Mouse (Mus musculus): ENCODE data around the gene Swi5. TPM values are rescaled to one million over a fixed set of nuclear protein-coding genes. Genes with fewer than 3 reads are reported as not detected.
"Not testable (repeated sequence)": the region's sequence is repeated elsewhere in the genome, so short reads cannot be mapped to it uniquely, and the experiment has no call there.

Gene Swi5
- polyA plus RNA-seq, 1 experiment from 2014 or later = 462 TPM

- 86% methylated on average over 16 of the region's 16 CpGs for WGBS
- H3K4me3 ChIP-seq (replicated peaks) = no peak overlapping the region
- H3K27me3 ChIP-seq = no peaks in the 10 kb centered on the region
- peaks cover 46% of the 10 kb centered on the region for H3K4me1 ChIP-seq
- no peak overlapping the region for H3K4me2 ChIP-seq (replicated peaks)
- H3K27ac ChIP-seq (replicated peaks) = no peak overlapping the region
- no peak for ATAC-seq (ENCODE audit: insufficient number of reproducible peaks, low FRiP score, low TSS enrichment, low read depth)
- no peak overlapping the region for H3K9ac ChIP-seq
- no peaks in the 10 kb centered on the region for H3K9me3 ChIP-seq (replicated peaks)
- peaks cover 62% of the 10 kb centered on the region for H3K36me3 ChIP-seq
Observed at GRCm38 (mm10) chr2:32308870-32309568, 21.1 kb upstream of the Swi5 start.

GRCm38 (mm10) chr2:32307941-32308760, 20.3 kb upstream of the Swi5 start:
- peaks cover 46% of the 10 kb centered on the region for H3K4me1 ChIP-seq
- peaks cover 71% of the 10 kb centered on the region for H3K36me3 ChIP-seq
- no peak overlapping the region for H3K27ac ChIP-seq (replicated peaks)
- no peak overlapping the region for H3K9ac ChIP-seq
- WGBS = 48% methylated on average over 8 of the region's 8 CpGs
- no peaks in the 10 kb centered on the region for H3K9me3 ChIP-seq (replicated peaks)
- H3K4me3 ChIP-seq (replicated peaks) = no peak overlapping the region
- no peak for ATAC-seq (ENCODE audit: insufficient number of reproducible peaks, low FRiP score, low TSS enrichment, low read depth)
- H3K27me3 ChIP-seq = no peaks in the 10 kb centered on the region
- H3K4me2 ChIP-seq (replicated peaks) = no peak overlapping the region

GRCm38 (mm10) chr2:32307247-32307798, 19.4 kb upstream of the Swi5 start:
- H3K9ac ChIP-seq = no peak overlapping the region
- H3K27me3 ChIP-seq = no peaks in the 10 kb centered on the region
- H3K4me2 ChIP-seq (replicated peaks) = no peak overlapping the region
- no peak overlapping the region for H3K27ac ChIP-seq (replicated peaks)
- peaks cover 40% of the 10 kb centered on the region for H3K4me1 ChIP-seq
- no peaks in the 10 kb centered on the region for H3K9me3 ChIP-seq (replicated peaks)
- H3K36me3 ChIP-seq = peaks cover 79% of the 10 kb centered on the region
- WGBS = 83% methylated on average over 6 of the region's 6 CpGs
- H3K4me3 ChIP-seq (replicated peaks) = no peak overlapping the region
- no peak for ATAC-seq (ENCODE audit: insufficient number of reproducible peaks, low FRiP score, low TSS enrichment, low read depth)

- no peak for ATAC-seq (ENCODE audit: insufficient number of reproducible peaks, low FRiP score, low TSS enrichment, low read depth)
- H3K36me3 ChIP-seq = peaks cover 90% of the 10 kb centered on the region
Observed at GRCm38 (mm10) chr2:32306176-32306575, 18.3 kb upstream of the Swi5 start.

GRCm38 (mm10) chr2:32305668-32306067, 17.8 kb upstream of the Swi5 start:
- Histone ChIP-seq H3K27ac (replicated peaks) (no peak overlapping the region), H3K9ac (no peak overlapping the region)
- WGBS = 88% methylated on average over 5 of the region's 5 CpGs

More at GRCm38 (mm10) chr2:32306176-32306575, 18.3 kb upstream of the Swi5 start:
- H3K27ac ChIP-seq (replicated peaks) = no peak overlapping the region
- H3K4me3 ChIP-seq (replicated peaks) = no peak overlapping the region
- H3K9ac ChIP-seq = no peak overlapping the region
- peaks cover 30% of the 10 kb centered on the region for H3K4me1 ChIP-seq
- H3K4me2 ChIP-seq (replicated peaks) = no peak overlapping the region
- no peaks in the 10 kb centered on the region for H3K27me3 ChIP-seq
- 80% methylated on average over 9 of the region's 9 CpGs for WGBS
- H3K9me3 ChIP-seq (replicated peaks) = no peaks in the 10 kb centered on the region

GRCm38 (mm10) chr2:32304145-32304832, 16.4 kb upstream of the Swi5 start:
- H3K4me2 ChIP-seq (replicated peaks) = no peak overlapping the region
- no peak overlapping the region for H3K4me3 ChIP-seq (replicated peaks)
- peaks cover 11% of the 10 kb centered on the region; the same call in 1 of the 2 replicates for H3K4me1 ChIP-seq
- no peaks in the 10 kb centered on the region for H3K9me3 ChIP-seq (replicated peaks)
- ATAC-seq (ENCODE audit: insufficient number of reproducible peaks, low FRiP score, low TSS enrichment, low read depth) = 0 out of 2 replicates have a peak, but pooled peaks have one; percentile 17
- H3K36me3 ChIP-seq = peaks cover 99% of the 10 kb centered on the region
- no peak overlapping the region for H3K9ac ChIP-seq
- WGBS = 56% methylated on average over 8 of the region's 8 CpGs
- no peaks in the 10 kb centered on the region for H3K27me3 ChIP-seq
- H3K27ac ChIP-seq (replicated peaks) = no peak overlapping the region

More at GRCm38 (mm10) chr2:32305668-32306067, 17.8 kb upstream of the Swi5 start:
- H3K27me3 ChIP-seq = no peaks in the 10 kb centered on the region
- ATAC-seq (ENCODE audit: insufficient number of reproducible peaks, low FRiP score, low TSS enrichment, low read depth) = no peak
- no peak overlapping the region for H3K4me3 ChIP-seq (replicated peaks)
- peaks cover 96% of the 10 kb centered on the region for H3K36me3 ChIP-seq
- H3K9me3 ChIP-seq (replicated peaks) = no peaks in the 10 kb centered on the region
- peaks cover 25% of the 10 kb centered on the region for H3K4me1 ChIP-seq
- no peak overlapping the region for H3K4me2 ChIP-seq (replicated peaks)

- WGBS = 91% methylated on average over 10 of the region's 10 CpGs
- H3K4me2 ChIP-seq (replicated peaks) = no peak overlapping the region
Observed at GRCm38 (mm10) chr2:32302952-32303351, 15.1 kb upstream of the Swi5 start.

GRCm38 (mm10) chr2:32299469-32299868, 11.6 kb upstream of the Swi5 start:
- Histone ChIP-seq H3K4me2 (replicated peaks) (no peak overlapping the region), H3K4me1 (0 out of 2 replicates have a peak, but pooled peaks cover under 1% of the 10 kb centered on the region), H3K4me3 (replicated peaks) (no peak overlapping the region), H3K27me3 (no peaks in the 10 kb centered on the region), H3K9me3 (replicated peaks) (no peaks in the 10 kb centered on the region), H3K9ac (no peak overlapping the region), H3K36me3 (peaks cover 88% of the 10 kb centered on the region), H3K27ac (replicated peaks) (no peak overlapping the region)
- ATAC-seq (ENCODE audit: insufficient number of reproducible peaks, low FRiP score, low TSS enrichment, low read depth) = no peak
- 81% methylated on average over 4 of the region's 4 CpGs for WGBS

More at GRCm38 (mm10) chr2:32302952-32303351, 15.1 kb upstream of the Swi5 start:
- Histone ChIP-seq H3K4me3 (replicated peaks) (no peak overlapping the region), H3K9me3 (replicated peaks) (no peaks in the 10 kb centered on the region), H3K9ac (no peak overlapping the region), H3K27me3 (no peaks in the 10 kb centered on the region), H3K4me1 (peaks cover 4% of the 10 kb centered on the region; the same call in 1 of the 2 replicates), H3K27ac (replicated peaks) (no peak overlapping the region), H3K36me3 (peaks cover 99% of the 10 kb centered on the region)
- no peak for ATAC-seq (ENCODE audit: insufficient number of reproducible peaks, low FRiP score, low TSS enrichment, low read depth)

GRCm38 (mm10) chr2:32295842-32296241, 8.0 kb upstream of the Swi5 start:
- not testable (repeated sequence) for H3K9me3 ChIP-seq (replicated peaks); H3K4me1 ChIP-seq; ATAC-seq (ENCODE audit: insufficient number of reproducible peaks, low FRiP score, low TSS enrichment, low read depth); H3K4me3 ChIP-seq (replicated peaks); H3K9ac ChIP-seq; H3K27me3 ChIP-seq; H3K4me2 ChIP-seq (replicated peaks)
- peak overlapping the region; percentile 48; the same call in 1 of the 2 replicates for H3K27ac ChIP-seq (replicated peaks)
- 95% methylated on average over 2 of the region's 2 CpGs for WGBS
- peaks cover 72% of the 10 kb centered on the region for H3K36me3 ChIP-seq

GRCm38 (mm10) chr2:32295285-32295684, 7.4 kb upstream of the Swi5 start:
- Histone ChIP-seq H3K36me3 (peaks cover 68% of the 10 kb centered on the region), H3K4me2 (replicated peaks) (no peak overlapping the region), H3K9ac (no peak overlapping the region), H3K27me3 (no peaks in the 10 kb centered on the region), H3K4me3 (replicated peaks) (no peak overlapping the region), H3K9me3 (replicated peaks) (no peaks in the 10 kb centered on the region), H3K4me1 (peaks cover 11% of the 10 kb centered on the region), H3K27ac (replicated peaks) (0 out of 2 replicates have a peak overlapping the region, but pooled peaks have one; percentile 48)
- ATAC-seq (ENCODE audit: insufficient number of reproducible peaks, low FRiP score, low TSS enrichment, low read depth) = no peak
- WGBS = 70% methylated on average over 3 of the region's 3 CpGs

GRCm38 (mm10) chr2:32294348-32294747, 6.5 kb upstream of the Swi5 start:
- Histone ChIP-seq H3K36me3 (peaks cover 58% of the 10 kb centered on the region), H3K4me1 (peaks cover 16% of the 10 kb centered on the region), H3K9ac (no peak overlapping the region), H3K4me2 (replicated peaks) (no peak overlapping the region), H3K9me3 (replicated peaks) (no peaks in the 10 kb centered on the region), H3K27me3 (no peaks in the 10 kb centered on the region), H3K4me3 (replicated peaks) (no peak overlapping the region), H3K27ac (replicated peaks) (no peak overlapping the region)
- WGBS = 82% methylated on average over 8 of the region's 8 CpGs
- no peak for ATAC-seq (ENCODE audit: insufficient number of reproducible peaks, low FRiP score, low TSS enrichment, low read depth)
